Mouse (Mus musculus): ENCODE results near the gene Art3.

Art3 gene

DNA sequence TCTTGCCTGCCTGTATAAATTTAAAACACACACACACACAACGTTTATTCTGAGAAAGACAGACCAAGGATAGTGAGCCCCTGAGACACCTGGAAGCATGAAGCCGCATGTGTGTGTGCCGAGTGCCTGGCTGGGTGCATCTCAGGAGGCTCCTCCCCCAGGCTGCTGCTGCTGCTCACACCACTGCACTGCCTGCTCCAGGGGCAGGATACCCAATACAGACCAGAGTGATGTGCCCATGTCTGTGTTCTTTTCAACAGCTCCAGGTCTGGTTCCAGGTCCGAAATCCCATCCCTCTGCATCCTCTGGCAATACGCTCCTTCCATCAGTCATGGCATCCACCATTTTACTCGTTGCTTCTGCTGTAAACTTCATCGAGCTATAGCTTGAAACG is 82.4 kb downstream of the Art3 start:
- DNase-seq (ENCODE audit: low spot score), result no peak

DNA sequence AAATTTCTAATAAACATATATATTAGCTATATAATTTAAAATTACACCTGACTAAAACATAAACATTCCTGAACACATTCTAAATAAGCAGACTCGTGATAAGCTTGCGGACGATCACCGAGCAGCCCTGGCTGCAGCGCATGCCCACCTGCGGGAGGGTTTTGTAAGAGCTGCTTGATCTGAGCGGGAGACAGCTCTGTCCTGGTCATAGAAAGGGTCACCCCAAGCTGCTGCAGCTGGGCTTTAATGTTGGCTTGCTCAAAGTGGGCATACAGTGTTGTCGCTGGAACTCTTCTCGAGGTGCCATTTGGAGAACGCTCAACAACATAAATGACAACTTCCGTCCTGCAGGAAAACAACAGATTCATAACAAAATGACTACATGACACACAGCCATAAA is 92.5 kb downstream of the Art3 start:
- DNase-seq (ENCODE audit: low spot score), result no peak

DNA sequence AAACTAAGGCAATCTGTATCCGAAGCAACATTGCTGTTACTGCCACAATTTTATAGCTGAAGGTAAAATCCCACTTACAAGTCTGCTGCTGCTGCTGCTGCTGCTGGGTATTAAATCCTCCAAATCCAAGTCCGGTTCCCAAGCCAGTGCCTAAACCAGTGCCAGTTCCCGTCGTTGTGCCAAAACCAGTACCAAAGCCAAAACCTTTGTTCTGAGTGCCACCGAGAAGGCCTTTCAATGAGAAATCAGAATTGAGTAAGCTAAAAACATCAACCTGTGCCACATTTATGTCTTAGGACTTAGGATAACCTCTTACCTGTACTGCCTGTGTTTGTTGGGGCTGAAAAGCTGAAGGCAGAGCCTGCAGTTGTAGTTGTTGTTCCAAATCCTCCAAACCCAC is 99.1 kb downstream of the Art3 start:
- no peak for DNase-seq (ENCODE audit: low spot score)

DNA sequence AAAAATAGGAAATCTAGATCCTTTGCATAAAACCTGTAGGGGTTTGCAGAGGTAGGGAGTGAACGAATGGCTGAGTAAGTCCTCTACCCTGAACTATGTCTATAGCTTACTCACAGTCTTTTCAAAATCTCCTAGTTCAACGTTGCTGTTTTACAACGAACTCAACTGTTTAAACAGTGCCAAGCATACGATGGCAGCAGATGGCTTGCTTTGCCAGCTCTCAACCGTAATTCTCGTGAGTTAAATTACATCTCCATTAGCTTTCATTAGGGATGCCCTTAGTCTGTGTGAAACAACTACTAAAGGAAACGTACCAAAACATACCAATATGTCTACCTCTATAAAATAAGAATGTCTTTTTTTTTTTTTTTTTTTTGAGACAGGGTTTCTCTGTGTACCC is 100.0 kb downstream of the Art3 start:
- no peak for DNase-seq (ENCODE audit: low spot score)

DNA sequence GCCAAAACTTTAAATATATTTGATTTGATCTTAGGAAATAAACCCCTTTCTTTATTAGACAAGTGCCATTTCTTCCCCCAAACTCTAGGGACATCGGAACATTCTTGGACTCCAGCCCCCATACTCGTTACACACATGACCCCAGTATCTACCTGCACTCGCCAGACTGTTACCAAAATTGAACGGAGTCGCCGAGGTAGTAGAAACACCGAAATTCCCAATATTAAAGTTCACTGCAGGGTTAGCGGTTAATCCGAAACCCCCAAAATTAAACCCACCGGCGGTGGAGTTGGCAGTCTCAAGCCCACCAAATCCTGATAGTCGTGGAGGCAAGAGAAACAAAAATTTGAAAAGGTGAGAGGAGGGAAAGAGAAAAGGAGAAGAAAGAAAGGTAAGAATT is 102.4 kb downstream of the Art3 start:
- DNase-seq (ENCODE audit: low spot score), result no peak

DNA sequence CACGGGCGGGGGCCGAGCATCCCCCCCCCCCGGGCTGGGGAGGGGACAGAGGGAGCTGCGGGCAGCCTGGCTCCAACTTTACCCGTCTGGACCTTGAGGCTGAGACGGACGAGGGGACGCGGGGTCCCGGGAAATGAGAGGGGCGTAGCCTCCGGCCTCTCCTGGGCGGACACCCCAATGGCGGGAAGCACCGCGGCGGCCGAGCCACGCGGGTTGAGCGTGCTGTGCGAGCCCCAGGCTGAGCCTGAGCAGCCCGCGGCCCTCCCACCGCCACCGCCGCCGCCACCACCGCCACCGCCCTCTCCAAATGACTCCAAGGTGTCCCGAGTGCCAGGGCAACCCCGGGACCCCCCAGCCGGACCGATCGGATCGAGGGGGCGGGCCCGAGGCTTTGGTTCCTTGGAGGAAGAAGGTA is 103.0 kb downstream of the Art3 start:
- DNase-seq (ENCODE audit: low spot score), result no peak

DNA sequence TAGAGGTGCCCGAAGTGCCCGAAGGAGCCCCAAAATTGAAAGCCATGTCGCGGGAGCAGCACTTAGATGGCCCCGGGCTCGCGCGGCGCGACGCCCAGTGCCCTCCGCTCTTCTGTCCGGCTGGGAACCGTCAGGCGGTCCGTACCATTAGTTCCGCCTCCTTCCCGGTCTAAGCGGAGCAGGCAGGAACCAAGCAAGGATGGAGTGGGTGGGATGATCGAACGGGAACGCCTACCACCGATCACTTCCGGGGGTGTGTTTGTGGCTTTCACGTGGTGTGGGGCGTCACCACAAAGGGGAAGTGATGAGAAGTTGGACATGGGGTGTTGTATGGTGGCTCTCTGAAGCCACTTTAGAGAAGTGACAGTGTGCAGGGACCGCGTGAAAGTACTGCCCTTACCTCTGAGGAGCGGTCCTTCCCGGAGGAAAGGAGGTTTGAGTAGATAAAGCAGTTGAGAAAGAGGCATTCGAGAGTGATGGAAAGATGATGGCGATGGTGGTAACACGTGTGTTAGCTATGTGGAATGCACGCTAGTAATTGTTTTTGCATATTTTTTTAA is 103.5 kb downstream of the Art3 start, which contains the start of gene Nup54:
Nup54 (minus strand) TSS at position 195 of the 560 bp plus-strand sequence.
- DNase-seq (ENCODE audit: low spot score), result peak; percentile 92

DNA sequence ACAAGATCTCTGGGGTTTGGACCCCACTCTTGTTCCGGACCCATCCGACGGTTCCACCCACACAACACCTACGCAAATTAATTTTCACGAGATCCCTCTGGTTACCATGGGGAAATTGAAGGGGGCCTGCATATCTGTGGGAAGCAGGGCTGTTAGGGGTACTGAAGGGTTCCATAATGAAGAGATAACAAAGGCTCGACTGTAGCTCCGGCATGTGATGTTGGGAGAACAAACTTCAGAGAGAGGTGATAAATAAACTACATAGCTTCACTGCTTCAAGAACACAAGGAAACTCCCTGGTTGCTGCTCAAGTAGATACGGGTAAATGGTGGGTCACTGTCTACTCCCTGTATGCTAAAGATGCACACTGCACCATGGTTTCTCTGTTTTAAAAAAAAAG is 106.9 kb downstream of the Art3 start:
- no peak for DNase-seq (ENCODE audit: low spot score)

DNA sequence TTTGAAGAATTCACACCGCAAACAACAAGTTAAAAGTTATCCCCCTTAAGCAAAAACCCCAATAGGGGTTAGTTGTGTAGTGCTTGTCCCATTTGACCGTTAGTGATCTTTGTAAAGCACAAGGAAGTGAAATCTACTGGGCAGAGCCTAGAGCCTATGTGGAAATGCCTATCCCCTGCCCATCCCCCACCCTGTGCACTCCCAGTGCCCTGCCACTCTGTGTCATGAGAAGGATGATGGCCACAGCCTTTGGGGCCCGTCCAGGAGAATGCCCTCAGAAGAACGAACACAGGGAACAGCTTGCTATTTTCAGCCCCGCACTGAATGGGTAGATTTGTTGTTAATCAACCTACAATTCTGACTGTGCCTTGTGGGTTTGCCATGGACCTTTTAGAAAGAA is 109.9 kb downstream of the Art3 start:
- no peak for DNase-seq (ENCODE audit: low spot score)

DNA sequence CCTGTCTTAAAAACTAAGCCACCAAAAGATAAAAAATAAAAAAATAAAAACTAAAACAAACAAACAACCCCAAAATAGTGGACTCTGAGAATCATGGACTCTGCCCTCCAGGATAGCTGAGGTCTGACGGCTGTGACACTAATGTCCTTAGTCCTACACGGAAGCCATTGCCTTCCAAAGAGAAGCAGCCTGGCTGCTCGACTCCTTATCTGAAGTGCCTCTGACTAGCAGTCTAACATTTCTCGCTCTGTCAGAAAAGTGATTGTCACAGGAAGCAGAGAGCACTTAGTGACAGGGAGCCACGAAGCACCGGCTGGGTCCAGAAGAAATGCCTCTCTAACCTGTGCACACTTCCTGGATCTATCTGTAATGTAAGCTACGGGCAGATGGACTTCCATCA is 111.3 kb downstream of the Art3 start:
- DNase-seq (ENCODE audit: low spot score), result no peak

DNA sequence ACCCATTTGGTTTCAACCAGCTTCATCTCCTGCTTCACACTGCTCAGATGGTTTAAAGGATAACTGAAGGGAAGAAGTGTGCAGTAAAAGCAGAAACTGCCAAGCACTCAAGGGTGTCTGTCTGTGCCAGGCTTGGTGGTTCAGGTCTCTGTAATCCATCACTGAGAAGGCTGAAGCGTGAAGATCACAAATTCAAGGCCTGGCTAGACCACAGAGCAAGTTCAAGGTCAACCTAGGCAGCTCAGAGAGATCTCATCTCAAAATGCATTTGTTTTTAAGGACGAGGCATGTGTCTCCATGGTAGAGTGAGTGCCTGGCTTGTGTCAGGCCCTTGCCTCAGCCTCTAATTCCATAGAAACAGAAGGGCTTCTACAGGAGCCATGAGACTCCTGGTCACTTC is 113.4 kb downstream of the Art3 start:
- DNase-seq (ENCODE audit: low spot score), result no peak

DNA sequence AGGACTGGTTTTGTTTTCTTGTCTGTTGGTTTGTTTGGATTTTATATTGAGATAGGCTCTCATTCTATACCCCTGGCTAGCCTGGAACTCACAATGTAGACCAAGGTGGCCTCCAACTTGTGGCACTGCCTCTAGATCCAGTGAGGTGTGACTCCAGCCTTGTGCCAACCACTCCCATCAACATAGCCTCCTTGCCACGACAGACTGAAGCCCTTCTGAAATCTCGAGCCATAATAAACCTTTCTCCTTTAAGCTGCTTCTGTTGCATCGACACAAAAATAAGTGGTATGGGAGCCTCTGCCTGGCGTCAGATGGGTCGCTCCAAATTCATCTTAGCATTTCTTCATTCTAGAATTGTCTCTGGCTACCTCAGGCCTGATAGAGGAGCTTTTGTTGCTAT is 115.1 kb downstream of the Art3 start:
- DNase-seq (ENCODE audit: low spot score), result no peak

DNA sequence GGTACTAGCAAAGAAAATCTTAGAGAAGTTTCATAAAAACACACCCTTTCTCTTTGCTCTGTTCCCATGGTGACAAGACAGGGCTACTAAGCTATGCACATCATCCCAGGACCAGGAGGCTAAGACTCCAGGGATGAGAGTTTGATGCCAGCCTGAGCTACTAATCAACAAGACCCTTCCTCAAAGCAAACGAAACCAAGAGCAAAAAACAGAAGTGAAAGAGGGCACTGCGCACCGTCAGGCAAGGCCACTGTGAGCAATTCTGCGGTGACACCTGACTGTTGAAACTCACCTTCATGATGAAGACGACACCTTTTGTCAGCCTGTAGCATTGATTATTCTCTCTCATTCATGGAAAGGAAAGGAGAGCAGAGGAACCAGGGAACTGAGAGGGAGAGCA is 121.2 kb downstream of the Art3 start:
- no peak for DNase-seq (ENCODE audit: low spot score)

DNA sequence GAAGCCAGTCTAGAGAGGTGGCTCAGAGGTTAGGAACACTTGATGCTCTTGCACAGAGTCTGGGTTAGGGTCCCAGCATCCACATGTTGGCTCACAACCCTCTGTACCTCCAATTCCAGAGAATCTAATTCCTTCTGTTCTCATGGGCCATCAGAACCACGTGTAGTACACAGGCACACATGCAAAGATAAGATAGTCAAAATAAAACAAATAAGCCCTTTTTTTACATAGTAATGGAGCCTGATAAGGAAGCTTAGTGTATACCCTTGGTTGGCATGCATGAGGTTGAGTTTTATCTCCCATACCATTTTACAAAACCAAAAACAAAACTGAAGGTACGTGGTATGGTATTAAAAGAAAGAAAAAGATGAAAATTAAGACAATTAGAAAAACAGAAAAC is 125.8 kb downstream of the Art3 start:
- DNase-seq (ENCODE audit: low spot score), result no peak

DNA sequence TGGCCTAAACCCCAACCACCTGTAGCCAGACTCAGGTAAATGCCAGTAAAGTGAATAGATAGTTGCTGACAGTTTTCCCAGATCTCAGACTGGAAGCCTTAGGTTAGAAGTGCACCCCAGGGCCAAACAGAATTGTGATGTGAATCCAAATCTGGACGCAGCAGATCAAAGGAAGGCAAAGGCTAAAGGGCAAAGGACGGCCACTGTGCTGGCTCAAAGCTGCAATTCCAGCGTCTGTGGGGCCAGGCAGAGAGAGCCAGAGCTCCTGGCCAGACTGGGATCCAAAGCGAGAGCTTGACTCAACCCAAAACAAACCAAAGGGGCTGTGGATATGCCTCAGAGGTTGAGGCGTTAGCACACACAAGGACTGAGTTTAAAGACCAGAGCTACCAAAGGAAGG is 127.1 kb downstream of the Art3 start:
- no peak for DNase-seq (ENCODE audit: low spot score)

DNA sequence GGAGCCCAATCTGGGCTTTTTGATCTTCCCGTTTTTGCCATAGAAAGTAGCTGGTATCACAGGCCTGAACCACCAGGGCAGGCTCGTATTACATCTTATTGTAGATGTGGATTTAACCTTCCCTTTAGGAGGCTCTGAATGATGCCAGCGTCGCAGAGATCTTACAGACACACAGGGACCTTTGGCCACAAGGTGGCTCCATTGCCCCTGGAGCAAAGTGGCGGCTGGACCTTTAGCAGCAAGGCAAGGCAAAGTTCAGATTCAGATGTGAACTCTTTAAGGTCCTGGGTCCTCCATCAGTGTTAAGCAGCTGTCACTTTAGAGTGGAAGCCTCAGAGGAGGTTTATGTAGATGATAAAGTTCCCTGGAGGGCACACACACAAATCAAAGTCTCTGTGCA is 129.7 kb downstream of the Art3 start:
- DNase-seq (ENCODE audit: low spot score), result peak; percentile 68

Data from ovary, postnatal 36 days (tissue).